Mouse (Mus musculus) hindbrain, postnatal 0 days (tissue): ENCODE results near the gene Adam8. TPM values are rescaled to one million over a fixed set of nuclear protein-coding genes. Genes with fewer than 3 reads are reported as not detected.

Source experiments
- ATAC-seq: fragments of 200-750 bp; cut with Nextera tagmentation; 2 replicates; pipeline ENCODE4 v1.8.0; 2017; ENCODE audit warnings: mild to moderate bottlenecking, moderate TSS enrichment, moderate library complexity
- DNase-seq: peaks from one replicate; pipeline ENCODE4 v3.0.0-alpha.2; 2015; ENCODE audit warnings: low spot score
- H3K27ac ChIP-seq: fragments of 300-500 bp; sonication (generic); 2 replicates; pipeline ENCODE4 v1.5.1; 2014; ENCODE audit warnings: mild to moderate bottlenecking
- H3K27me3 ChIP-seq: fragments of 300-500 bp; sonication (generic); 2 replicates; pipeline ENCODE4 v1.6.1; 2014; ENCODE audit warnings: low read length, mixed read lengths; ENCODE audit not compliant: insufficient read depth
- H3K36me3 ChIP-seq: fragments of 300-500 bp; sonication (generic); 2 replicates; pipeline ENCODE4 v1.6.1; 2014; ENCODE audit warnings: low read length, mixed read lengths; ENCODE audit not compliant: insufficient read depth
- H3K4me1 ChIP-seq: fragments of 300-500 bp; sonication (generic); 2 replicates; pipeline ENCODE4 v1.6.1; 2014; ENCODE audit warnings: antibody characterized with exemption, low read length, mixed read lengths; ENCODE audit not compliant: insufficient read depth
- H3K4me2 ChIP-seq: fragments of 300-500 bp; sonication (generic); 2 replicates; pipeline ENCODE4 v1.6.1; 2014; ENCODE audit warnings: low read depth, mild to moderate bottlenecking, low read length, moderate library complexity, mixed read lengths
- H3K4me3 ChIP-seq: fragments of 300-500 bp; sonication (generic); 2 replicates; pipeline ENCODE4 v1.5.1; 2014; ENCODE audit warnings: low read length
- H3K9ac ChIP-seq: fragments of 300-500 bp; sonication (generic); replicated peaks from 2 replicates; pipeline ENCODE4 v1.6.1; 2014; ENCODE audit warnings: mild to moderate bottlenecking, low read length, moderate library complexity, mixed read lengths
- H3K9me3 ChIP-seq: fragments of 300-500 bp; sonication (generic); 2 replicates; pipeline ENCODE4 v1.6.1; 2016; ENCODE audit warnings: low read length, mixed read lengths
- CTCF ChIP-seq: IDR thresholded peaks from 2 replicates; pipeline ENCODE4 v1.5.1; 2016; ENCODE audit warnings: antibody characterized with exemption, control low read depth, low read depth
- WGBS: fragments of 180-500 bp; shearing (Covaris S2); extraction: QIAGEN DNeasy Blood & Tissue Kit; methylation state at CpG from one replicate; pipeline ENCODE4 v1.1.7; 2014; 5-methylcytosine and 5-hydroxymethylcytosine counted together
- polyA plus RNA-seq: library from polyadenylated mRNA; unstranded; fragments of >200 nt; fragmentation: Nextera tagmentation; extraction: Ambion mirVana; gene quantifications from 2 replicates; pipeline ENCODE4 v1.2.1, GENCODE M21; 2015
- total RNA-seq: library from RNA; depleted of rRNA; stranded (reverse); fragments of >200 nt; gene quantifications from 2 replicates; pipeline ENCODE4 v1.2.3, GENCODE M21; 2014

Gene Adam8
- total and polyA plus RNA-seq, 2 experiments from 2014 or later: 0.48 to 2.2 TPM

DNA sequence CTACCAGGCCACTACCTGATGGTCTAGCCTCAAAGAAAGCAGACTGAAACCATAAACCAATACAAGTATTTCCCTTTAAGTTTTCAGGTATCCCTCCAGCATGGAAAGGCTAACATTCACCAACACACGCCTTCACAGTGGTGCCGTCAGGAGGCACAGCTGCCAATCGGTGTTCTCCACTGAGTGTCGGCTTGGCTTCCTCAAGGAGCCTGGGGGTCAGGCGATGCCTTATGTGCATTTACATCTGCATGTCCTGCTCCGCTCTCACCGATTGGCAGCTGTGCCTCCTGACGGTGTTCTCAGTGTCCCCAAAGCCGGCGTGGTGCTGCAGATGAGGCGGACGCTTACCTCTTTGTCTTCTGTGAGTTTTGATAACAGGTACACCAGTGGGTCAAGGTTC is 39.4 kb upstream of the Adam8 start:
- H3K27ac ChIP-seq: no peak overlapping the region
- no peaks in the 10 kb centered on the region for H3K9me3 ChIP-seq
- no peaks in the 10 kb centered on the region for H3K4me1 ChIP-seq
- H3K4me3 ChIP-seq: no peak overlapping the region
- no peak overlapping the region for H3K4me2 ChIP-seq
- no peak for ATAC-seq
- no peak for TF ChIP-seq CTCF
- no peak for DNase-seq
- H3K9ac ChIP-seq: no peak overlapping the region
- H3K36me3 ChIP-seq: peaks cover 47% of the 10 kb centered on the region
- H3K27me3 ChIP-seq: no peaks in the 10 kb centered on the region
- 95% methylated on average over 12 of the region's 12 CpGs for WGBS

DNA sequence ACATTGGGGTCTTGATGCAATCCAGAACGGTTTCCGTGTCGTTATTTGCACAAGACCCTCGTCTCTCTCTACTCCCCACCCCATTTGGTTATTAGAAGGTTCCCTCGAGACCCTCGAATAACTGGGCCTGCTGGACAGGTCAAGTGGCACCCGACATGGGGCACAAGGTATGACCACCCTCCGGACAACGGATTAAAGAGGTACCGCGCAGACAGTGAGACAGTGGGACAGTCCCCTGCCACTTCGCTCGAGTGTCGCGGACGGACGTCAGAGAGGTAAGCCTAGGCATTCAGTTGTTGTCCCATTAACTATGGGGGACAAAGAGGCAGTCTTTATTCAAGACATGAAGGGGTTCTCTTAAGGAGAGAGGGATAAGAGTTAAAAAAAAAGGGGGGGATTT is 19.0 kb upstream of the Adam8 start:
- Histone ChIP-seq H3K9me3 (no peaks in the 10 kb centered on the region), H3K27me3 (no peaks in the 10 kb centered on the region), H3K27ac (no peak overlapping the region), H3K36me3 (peaks cover 17% of the 10 kb centered on the region), H3K4me1 (no peaks in the 10 kb centered on the region), H3K4me3 (no peak overlapping the region), H3K9ac (no peak overlapping the region), H3K4me2 (no peak overlapping the region)
- ATAC-seq: no peak
- TF ChIP-seq CTCF: no peak
- DNase-seq: no peak
- WGBS: 97% methylated on average over 17 of the region's 17 CpGs

DNA sequence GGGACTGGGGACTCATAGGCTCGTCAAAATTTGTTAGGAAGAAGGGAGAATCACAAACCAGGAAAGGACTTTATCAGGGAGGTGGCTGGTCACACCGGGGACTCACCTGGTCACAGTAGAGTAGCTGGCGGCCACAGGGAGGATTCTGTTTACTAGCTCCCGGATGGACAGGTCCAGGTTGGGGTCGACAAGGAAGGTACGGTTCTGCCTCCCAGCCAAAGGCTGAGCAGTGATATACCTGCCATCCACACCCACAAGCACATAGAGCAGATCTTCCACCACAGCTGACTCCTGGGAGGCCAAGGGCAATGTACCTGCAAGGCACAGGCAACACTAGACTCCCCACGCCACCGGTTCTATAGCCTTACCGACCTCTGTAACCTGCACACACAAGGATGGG is 15.4 kb upstream of the Adam8 start:
- Histone ChIP-seq H3K9ac (no peak overlapping the region), H3K4me3 (no peak overlapping the region), H3K27me3 (no peaks in the 10 kb centered on the region), H3K4me2 (no peak overlapping the region), H3K4me1 (no peaks in the 10 kb centered on the region), H3K36me3 (peaks cover 39% of the 10 kb centered on the region), H3K27ac (no peak overlapping the region), H3K9me3 (no peaks in the 10 kb centered on the region)
- no peak for DNase-seq
- TF ChIP-seq CTCF: no peak
- 94% methylated on average over 9 of the region's 9 CpGs for WGBS
- no peak for ATAC-seq

- Histone ChIP-seq H3K9me3 (no peaks in the 10 kb centered on the region), H3K27me3 (no peaks in the 10 kb centered on the region), H3K4me2 (no peak overlapping the region), H3K4me3 (no peak overlapping the region), H3K9ac (no peak overlapping the region), H3K4me1 (no peaks in the 10 kb centered on the region), H3K27ac (no peak overlapping the region), H3K36me3 (peaks cover 42% of the 10 kb centered on the region)
- no peak for ATAC-seq
- DNase-seq: no peak
- no peak for TF ChIP-seq CTCF
- WGBS: 96% methylated on average over 9 of the region's 9 CpGs
Observed at GRCm38 (mm10) chr7:140006861-140007611, 14.7 kb upstream of the Adam8 start.

- Histone ChIP-seq H3K9me3 (no peaks in the 10 kb centered on the region), H3K27me3 (no peaks in the 10 kb centered on the region), H3K27ac (no peak overlapping the region), H3K4me2 (no peak overlapping the region), H3K4me3 (no peak overlapping the region), H3K9ac (no peak overlapping the region), H3K36me3 (peaks cover 52% of the 10 kb centered on the region), H3K4me1 (no peaks in the 10 kb centered on the region)
- WGBS: 93% methylated on average over 8 of the region's 8 CpGs
- no peak for ATAC-seq
- no peak for DNase-seq
- TF ChIP-seq CTCF: no peak
Observed at GRCm38 (mm10) chr7:140004666-140005065, 12.3 kb upstream of the Adam8 start.

GRCm38 (mm10) chr7:140001086-140001740 is 8.9 kb upstream of the Adam8 start:
- no peak for TF ChIP-seq CTCF
- no peaks in the 10 kb centered on the region for H3K27me3 ChIP-seq
- H3K9me3 ChIP-seq: no peaks in the 10 kb centered on the region
- no peaks in the 10 kb centered on the region for H3K4me1 ChIP-seq
- ATAC-seq (no peak), DNase-seq (no peak)
- no peak overlapping the region for H3K4me3 ChIP-seq
- no peak overlapping the region for H3K27ac ChIP-seq
- 70% methylated on average over 12 of the region's 12 CpGs for WGBS
- H3K9ac ChIP-seq: no peak overlapping the region
- H3K4me2 ChIP-seq: no peak overlapping the region
- peaks cover 73% of the 10 kb centered on the region for H3K36me3 ChIP-seq
